Mouse (Mus musculus) limb, embryonic 14.5 days (tissue): ENCODE results near the gene Saa1. TPM values are rescaled to one million over a fixed set of nuclear protein-coding genes. Genes with fewer than 3 reads are reported as not detected.

Experiments used
- ATAC-seq: fragments of 200-750 bp; cut with Nextera tagmentation; 2 replicates; pipeline ENCODE4 v1.8.0; 2017; ENCODE audit warnings: low read depth, moderate number of reproducible peaks, moderate TSS enrichment; ENCODE audit not compliant: low FRiP score
- DNase-seq: peaks from one replicate; pipeline ENCODE4 v3.0.0-alpha.2; 2015; ENCODE audit warnings: low spot score
- H3K27ac ChIP-seq: fragments of 300-500 bp; sonication (generic); replicated peaks from 2 replicates; pipeline ENCODE4 v1.5.1; 2014; ENCODE audit warnings: low read depth, mild to moderate bottlenecking, low read length, moderate library complexity, mixed read lengths
- H3K27me3 ChIP-seq: fragments of 300-500 bp; sonication (generic); 2 replicates; pipeline ENCODE4 v1.6.1; 2014; ENCODE audit warnings: low read length, mixed read lengths; ENCODE audit not compliant: control insufficient read depth, insufficient read depth
- H3K36me3 ChIP-seq: fragments of 300-500 bp; sonication (generic); 2 replicates; pipeline ENCODE4 v1.6.1; 2014; ENCODE audit warnings: mild to moderate bottlenecking, low read length, moderate library complexity, mixed read lengths; ENCODE audit not compliant: control insufficient read depth, insufficient read depth
- H3K4me1 ChIP-seq: fragments of 300-500 bp; sonication (generic); 2 replicates; pipeline ENCODE4 v1.6.1; 2014; ENCODE audit warnings: antibody characterized with exemption, low read length, mixed read lengths; ENCODE audit not compliant: control insufficient read depth, insufficient read depth
- H3K4me2 ChIP-seq: fragments of 300-500 bp; sonication (generic); replicated peaks from 2 replicates; pipeline ENCODE4 v1.6.1; 2014; ENCODE audit warnings: low read depth, mild to moderate bottlenecking, low read length, moderate library complexity; ENCODE audit not compliant: severe bottlenecking
- H3K4me3 ChIP-seq: fragments of 300-500 bp; sonication (generic); replicated peaks from 2 replicates; pipeline ENCODE4 v1.5.1; 2014; ENCODE audit warnings: low read length
- H3K9ac ChIP-seq: fragments of 300-500 bp; sonication (generic); 2 replicates; pipeline ENCODE4 v1.6.1; 2014; ENCODE audit warnings: mild to moderate bottlenecking, low read depth, low read length, moderate library complexity; ENCODE audit not compliant: severe bottlenecking
- H3K9me3 ChIP-seq: fragments of 300-500 bp; sonication (generic); 2 replicates; pipeline ENCODE4 v1.6.1; 2016; ENCODE audit warnings: low read length; ENCODE audit not compliant: control insufficient read depth
- POLR2A ChIP-seq: fragments of 200-500 bp; IDR thresholded peaks from 2 replicates; pipeline ENCODE4 v1.8.0; 2012; ENCODE audit warnings: inconsistent platforms, mild to moderate bottlenecking, moderate library complexity, borderline replicate concordance; ENCODE audit not compliant: insufficient read depth, insufficient read length; ENCODE audit errors: extremely low read depth
- WGBS: fragments of 180-500 bp; shearing (Covaris S2); extraction: QIAGEN DNeasy Blood & Tissue Kit; methylation state at CpG from one replicate; pipeline ENCODE4 v1.1.7; 2014; 5-methylcytosine and 5-hydroxymethylcytosine counted together
- polyA plus RNA-seq, 2 experiments: library from polyadenylated mRNA; depleted of rRNA in 1 of 2; stranded (reverse) in 1 of 2; unstranded in 1 of 2; fragments of >200 nt; fragmentation: Nextera tagmentation in 1 of 2; extraction: Ambion mirVana in 1 of 2; gene quantifications; 2 replicates each; pipeline versions ENCODE4 v1.2.1 to v1.2.3; 2012 to 2014

The Saa1 gene
- polyA plus RNA-seq, 2 experiments: 0.24 to 0.44 TPM

DNA sequence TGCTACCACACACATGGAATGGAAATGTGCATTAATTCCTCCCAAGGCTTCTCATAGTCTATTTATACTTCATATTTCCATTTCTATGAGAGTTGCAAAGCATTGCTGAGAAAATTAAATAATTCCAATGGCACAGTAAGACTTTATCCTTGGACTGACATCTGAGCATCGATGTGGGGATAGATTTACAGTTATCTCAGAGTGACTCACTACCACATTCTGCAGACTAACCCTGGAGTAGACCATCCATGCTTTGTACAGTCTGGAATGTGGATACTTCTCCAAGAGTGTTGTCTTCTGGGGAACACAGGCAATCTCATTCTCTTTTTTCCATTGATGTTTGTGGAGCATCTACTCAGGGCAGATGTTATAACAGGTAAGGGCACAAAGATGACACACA, 15.2 kb downstream of the Saa1 start:
- no peak for ATAC-seq
- H3K27ac ChIP-seq: no peak overlapping the region
- no peaks in the 10 kb centered on the region for H3K4me1 ChIP-seq
- H3K9ac ChIP-seq: no peak overlapping the region
- DNase-seq: no peak
- no peaks in the 10 kb centered on the region for H3K27me3 ChIP-seq
- WGBS: 77% methylated on average over 1 of the region's 1 CpGs
- no peak overlapping the region for H3K4me3 ChIP-seq
- no peak overlapping the region for H3K4me2 ChIP-seq
- H3K9me3 ChIP-seq: no peaks in the 10 kb centered on the region
- H3K36me3 ChIP-seq: no peaks in the 10 kb centered on the region
- no peak for TF ChIP-seq POLR2A

GRCm38 (mm10) chr7:46724396-46724795, 18.4 kb downstream of the Saa1 start:
- no peak for TF ChIP-seq POLR2A
- no peaks in the 10 kb centered on the region for H3K4me1 ChIP-seq
- no peak overlapping the region for H3K4me3 ChIP-seq
- 82% methylated on average over 5 of the region's 5 CpGs for WGBS
- no peak for ATAC-seq
- H3K27ac ChIP-seq: no peak overlapping the region
- H3K36me3 ChIP-seq: no peaks in the 10 kb centered on the region
- H3K9me3 ChIP-seq: no peaks in the 10 kb centered on the region
- no peaks in the 10 kb centered on the region for H3K27me3 ChIP-seq
- no peak for DNase-seq
- H3K4me2 ChIP-seq: no peak overlapping the region
- no peak overlapping the region for H3K9ac ChIP-seq

GRCm38 (mm10) chr7:46723849-46724248, 18.9 kb downstream of the Saa1 start:
- Histone ChIP-seq H3K9me3 (no peaks in the 10 kb centered on the region), H3K27ac (no peak overlapping the region), H3K27me3 (no peaks in the 10 kb centered on the region), H3K36me3 (no peaks in the 10 kb centered on the region), H3K4me1 (no peaks in the 10 kb centered on the region), H3K4me2 (no peak overlapping the region), H3K9ac (no peak overlapping the region), H3K4me3 (no peak overlapping the region)
- ATAC-seq (no peak), DNase-seq (no peak)
- TF ChIP-seq POLR2A: no peak
- WGBS: 88% methylated on average over 3 of the region's 3 CpGs

- no peak overlapping the region for H3K9ac ChIP-seq
- WGBS: 96% methylated on average over 6 of the region's 6 CpGs
- H3K27ac ChIP-seq: no peak overlapping the region
- no peak overlapping the region for H3K4me2 ChIP-seq
- no peaks in the 10 kb centered on the region for H3K27me3 ChIP-seq
- DNase-seq (no peak), ATAC-seq (no peak)
- TF ChIP-seq POLR2A: no peak
- no peaks in the 10 kb centered on the region for H3K4me1 ChIP-seq
- H3K9me3 ChIP-seq: no peaks in the 10 kb centered on the region
- H3K36me3 ChIP-seq: no peaks in the 10 kb centered on the region
- H3K4me3 ChIP-seq: no peak overlapping the region
These were observed 19.4 kb downstream of the Saa1 start for GRCm38 (mm10) chr7:46723354-46723753.

GRCm38 (mm10) chr7:46720460-46720859, 22.3 kb downstream of the Saa1 start:
- H3K27ac ChIP-seq: no peak overlapping the region
- no peaks in the 10 kb centered on the region for H3K36me3 ChIP-seq
- no peak for DNase-seq
- ATAC-seq: no peak
- no peak overlapping the region for H3K9ac ChIP-seq
- WGBS: 75% methylated on average over 9 of the region's 9 CpGs
- H3K9me3 ChIP-seq: no peaks in the 10 kb centered on the region
- no peak overlapping the region for H3K4me3 ChIP-seq
- no peak for TF ChIP-seq POLR2A
- no peaks in the 10 kb centered on the region for H3K4me1 ChIP-seq
- H3K27me3 ChIP-seq: no peaks in the 10 kb centered on the region
- no peak overlapping the region for H3K4me2 ChIP-seq

- 76% methylated on average over 7 of the region's 7 CpGs for WGBS
- Histone ChIP-seq H3K36me3 (no peaks in the 10 kb centered on the region), H3K9ac (no peak overlapping the region), H3K4me2 (no peak overlapping the region), H3K9me3 (no peaks in the 10 kb centered on the region), H3K4me1 (no peaks in the 10 kb centered on the region), H3K4me3 (no peak overlapping the region), H3K27me3 (no peaks in the 10 kb centered on the region), H3K27ac (no peak overlapping the region)
- no peak for ATAC-seq
- no peak for TF ChIP-seq POLR2A
- DNase-seq: no peak
These were observed 23.3 kb downstream of the Saa1 start for GRCm38 (mm10) chr7:46719526-46719925.
